Mouse (Mus musculus) testis, adult 2 months (tissue): Measurements from ENCODE around the gene Grip1.

Source experiments
- CTCF ChIP-seq: fragments of 200-500 bp; IDR thresholded peaks from 2 replicates; pipeline ENCODE4 v1.5.1; 2012; ENCODE audit warnings: low read depth, mild to moderate bottlenecking, inconsistent platforms, low read length, moderate library complexity; ENCODE audit not compliant: control insufficient read depth, insufficient read depth, insufficient replicate concordance
- POLR2A ChIP-seq: fragments of 200-500 bp; IDR thresholded peaks from 2 replicates; pipeline ENCODE4 v1.6.1; 2012; ENCODE audit warnings: low read depth, mild to moderate bottlenecking, inconsistent platforms, low read length, moderate library complexity; ENCODE audit not compliant: control insufficient read depth

DNA sequence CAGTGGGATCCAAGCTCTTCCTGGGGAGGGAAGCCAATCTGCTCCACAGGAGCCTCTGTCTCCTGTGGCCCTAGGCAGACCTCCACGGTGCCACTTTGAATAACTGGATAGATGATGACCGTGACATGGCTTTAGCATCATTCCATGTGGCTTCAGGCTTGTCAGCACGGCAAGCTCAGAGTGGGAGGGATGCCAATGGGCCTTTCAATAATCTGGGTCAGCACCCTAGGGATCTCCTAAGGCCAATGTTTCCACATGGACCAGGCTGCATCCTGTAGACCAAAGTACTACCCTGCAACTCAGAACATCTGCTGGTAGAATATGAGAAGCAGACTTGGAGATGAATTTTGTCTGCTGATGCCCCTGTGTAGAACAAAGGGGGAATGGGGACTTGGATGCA lies 414.1 kb downstream of the Grip1 start:
- TF ChIP-seq CTCF (no peak), POLR2A (no peak)
